11 mouse cellular contexts compared by ENCODE assay signal in the genomic region with DNA sequence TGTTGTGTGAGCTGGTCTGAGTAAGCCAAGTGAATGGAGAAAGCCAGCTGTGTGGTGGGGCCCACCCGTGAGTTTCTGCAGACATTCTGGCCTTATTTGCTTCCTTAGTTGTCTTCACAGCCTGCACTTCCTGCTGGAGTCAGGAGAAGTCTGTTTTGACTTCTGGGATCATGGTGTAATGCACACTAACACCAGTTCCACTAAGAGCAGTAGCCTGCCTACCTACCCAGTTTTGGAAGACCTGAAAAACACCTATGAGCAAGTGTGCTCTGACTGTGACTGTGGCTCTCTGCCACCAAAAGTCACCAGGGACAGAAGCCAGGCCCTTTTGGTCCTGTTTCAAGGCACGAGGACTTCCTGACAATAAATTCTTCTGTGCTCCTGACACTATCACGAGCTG.
DNase-seq lines count a peak whose midpoint lies in the region; ATAC-seq lines count a peak whose summit lies in the region.
"Had no signal": no experiment of that assay in that cellular context is flagged by ENCODE, and none has a peak within 500 bp of the region (broad histone marks: within the 10 kb centered on the region; RNA-seq: fewer than 3 reads in every experiment).

No protein-coding gene starts in this region.

- no peak for ATAC-seq in activated CD4-positive, CD25-positive, alpha-beta regulatory T cell, adult 4 months

- WGBS in heart, embryonic 10.5 days = 38% methylated on average over 3 of the region's 3 CpGs

- no peaks in the 10 kb centered on the region for H3K27me3 ChIP-seq in heart, embryonic 10.5 days (ENCODE audit: insufficient read depth, poor library complexity, severe bottlenecking)
- H3K27me3 ChIP-seq: forebrain, embryonic 12.5 days; hindbrain, embryonic 12.5 days; liver, embryonic 15.5 days had no signal

- H3K4me1 ChIP-seq in heart, embryonic 10.5 days = peaks cover 35% of the 10 kb centered on the region
- H3K4me1 ChIP-seq: forebrain, embryonic 12.5 days; hindbrain, embryonic 12.5 days; liver, embryonic 15.5 days had no signal

- H3K36me3 ChIP-seq in heart, embryonic 10.5 days = no peaks in the 10 kb centered on the region
- H3K36me3 ChIP-seq: forebrain, embryonic 12.5 days; hindbrain, embryonic 12.5 days; liver, embryonic 15.5 days had no signal

- H3K27ac ChIP-seq in heart, embryonic 10.5 days = peak overlapping the region; percentile 63
- H3K27ac ChIP-seq: forebrain, embryonic 12.5 days; hindbrain, embryonic 12.5 days; liver, embryonic 15.5 days had no signal

- peak; percentile 42 to 56 for DNase-seq in kidney, adult 8-10 months
- no peak for DNase-seq in kidney, postnatal 10 days
- peak; percentile 43 for DNase-seq in cerebellum, adult 9-10 months
- DNase-seq in heart, embryonic 10.5 days (ENCODE audit: low spot score) = peak; percentile 66
- DNase-seq in kidney, postnatal 25 days = peak; percentile 56 to 70
- DNase-seq in embryo, embryonic 10.5 days (ENCODE audit: low spot score) = no peak
- DNase-seq: thymus, postnatal 36 days had no signal

- H3K4me3 ChIP-seq in heart, embryonic 10.5 days = no peak overlapping the region
- H3K4me3 ChIP-seq: forebrain, embryonic 12.5 days; hindbrain, embryonic 12.5 days; liver, embryonic 15.5 days had no signal

- no peaks in the 10 kb centered on the region for H3K9me3 ChIP-seq in heart, embryonic 10.5 days
- H3K9me3 ChIP-seq: forebrain, embryonic 12.5 days; hindbrain, embryonic 12.5 days; liver, embryonic 15.5 days had no signal

Comparison
In these comparisons a context has a peak if more than half of its experiments do, and no peak if none do; other contexts are left out.
1. DNase-seq: peak in kidney, adult 8-10 months (2 of 2), cerebellum, adult 9-10 months (single experiment), heart, embryonic 10.5 days (single experiment) and kidney, postnatal 25 days (2 of 2); none in kidney, postnatal 10 days (single experiment) and embryo, embryonic 10.5 days (single experiment).